Mouse (Mus musculus): Measurements from ENCODE around the gene Ntrk2. TPM values are rescaled to one million over a fixed set of nuclear protein-coding genes. Genes with fewer than 3 reads are reported as not detected.

Ntrk2 gene
- polyA plus RNA-seq, 1 experiment from 2014 or later, result 39.8 TPM

DNA sequence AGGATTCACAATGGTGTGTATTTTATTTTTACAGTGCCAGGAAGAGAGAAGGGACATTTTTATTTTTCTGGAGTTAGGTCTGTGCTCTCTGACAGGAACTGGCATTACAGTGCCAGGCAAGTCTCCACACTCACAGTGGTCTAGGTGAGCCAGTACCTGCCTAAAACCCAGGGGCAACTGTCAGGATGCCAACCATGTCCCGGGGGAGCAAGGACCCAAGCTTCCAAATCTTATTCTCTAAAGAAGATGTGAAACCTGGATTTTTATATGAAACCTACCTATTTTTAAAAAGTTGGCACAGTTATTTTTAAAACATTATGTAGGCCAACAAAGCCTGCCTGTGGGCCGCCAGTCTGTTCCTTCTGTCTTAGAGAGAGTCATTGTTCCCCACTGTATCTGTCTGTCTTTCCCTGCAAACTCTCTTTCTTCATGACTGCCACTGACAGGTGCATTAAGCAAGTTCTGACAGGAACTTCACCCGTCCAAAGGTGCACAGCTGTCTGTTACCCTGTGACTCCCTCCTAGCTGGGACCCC is 128.3 kb downstream of the Ntrk2 start:
- no peaks in the 10 kb centered on the region for H3K36me3 ChIP-seq
- H3K9me3 ChIP-seq, result no peaks in the 10 kb centered on the region
- H3K4me3 ChIP-seq, result no peak overlapping the region
- 86% methylated on average over 3 of the region's 3 CpGs for WGBS
- H3K4me1 ChIP-seq (replicated peaks), result peaks cover 32% of the 10 kb centered on the region
- DNase-seq (ENCODE audit: low spot score), result no peak
- peaks cover 9% of the 10 kb centered on the region; the same call in 1 of the 2 replicates for H3K27me3 ChIP-seq (ENCODE audit: insufficient read depth, poor library complexity, severe bottlenecking)
- H3K27ac ChIP-seq, result no peak overlapping the region

- H3K27me3 ChIP-seq (ENCODE audit: insufficient read depth, poor library complexity, severe bottlenecking), result peaks cover 9% of the 10 kb centered on the region; the same call in 1 of the 2 replicates
- no peak overlapping the region for H3K4me3 ChIP-seq
- peaks cover 36% of the 10 kb centered on the region for H3K4me1 ChIP-seq (replicated peaks)
- H3K27ac ChIP-seq, result no peak overlapping the region
- no peaks in the 10 kb centered on the region for H3K36me3 ChIP-seq
- DNase-seq (ENCODE audit: low spot score), result no peak
- WGBS, result 10% methylated on average over 8 of the region's 8 CpGs
- H3K9me3 ChIP-seq, result no peaks in the 10 kb centered on the region
These were observed 129.7 kb downstream of the Ntrk2 start for GRCm38 (mm10) chr13:58935956-58936495.

DNA sequence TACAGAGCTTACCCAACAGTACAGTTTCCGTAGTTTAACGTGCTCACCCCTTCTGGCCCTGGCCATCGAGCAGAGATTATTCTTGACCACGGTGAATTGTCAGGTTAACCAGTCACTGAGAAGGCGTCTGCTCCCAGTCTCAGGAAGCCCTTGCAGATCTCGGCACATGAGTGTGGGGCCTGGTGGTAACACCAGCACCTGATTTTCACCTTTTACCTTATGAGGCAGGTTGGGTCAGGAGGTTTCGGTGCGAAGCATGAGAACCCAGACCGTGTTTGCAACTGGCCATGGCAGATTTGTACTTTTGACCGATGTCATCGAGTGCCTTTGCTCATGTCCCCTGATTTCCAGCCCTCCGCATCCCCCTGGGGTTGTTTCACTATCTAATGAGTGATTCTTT is 131.5 kb downstream of the Ntrk2 start:
- WGBS, result 95% methylated on average over 12 of the region's 12 CpGs
- no peaks in the 10 kb centered on the region for H3K9me3 ChIP-seq

GRCm38 (mm10) chr13:58938464-58938863 is 132.1 kb downstream of the Ntrk2 start:
- DNase-seq (ENCODE audit: low spot score), result no peak
- H3K27me3 ChIP-seq (ENCODE audit: insufficient read depth, poor library complexity, severe bottlenecking), result peaks cover 9% of the 10 kb centered on the region; the same call in 1 of the 2 replicates
- no peaks in the 10 kb centered on the region for H3K36me3 ChIP-seq
- H3K9me3 ChIP-seq, result no peaks in the 10 kb centered on the region
- H3K4me3 ChIP-seq, result no peak overlapping the region
- no peak overlapping the region for H3K27ac ChIP-seq
- peaks cover 28% of the 10 kb centered on the region for H3K4me1 ChIP-seq (replicated peaks)
- WGBS, result 88% methylated on average over 4 of the region's 4 CpGs

More for the DNA sequence above, 131.5 kb downstream of the Ntrk2 start:
- Histone ChIP-seq H3K27ac (no peak overlapping the region), H3K4me3 (no peak overlapping the region), H3K4me1 (replicated peaks) (peaks cover 34% of the 10 kb centered on the region), H3K36me3 (no peaks in the 10 kb centered on the region), H3K27me3 (ENCODE audit: insufficient read depth, poor library complexity, severe bottlenecking) (peaks cover 9% of the 10 kb centered on the region; the same call in 1 of the 2 replicates)
- DNase-seq (ENCODE audit: low spot score), result no peak

DNA sequence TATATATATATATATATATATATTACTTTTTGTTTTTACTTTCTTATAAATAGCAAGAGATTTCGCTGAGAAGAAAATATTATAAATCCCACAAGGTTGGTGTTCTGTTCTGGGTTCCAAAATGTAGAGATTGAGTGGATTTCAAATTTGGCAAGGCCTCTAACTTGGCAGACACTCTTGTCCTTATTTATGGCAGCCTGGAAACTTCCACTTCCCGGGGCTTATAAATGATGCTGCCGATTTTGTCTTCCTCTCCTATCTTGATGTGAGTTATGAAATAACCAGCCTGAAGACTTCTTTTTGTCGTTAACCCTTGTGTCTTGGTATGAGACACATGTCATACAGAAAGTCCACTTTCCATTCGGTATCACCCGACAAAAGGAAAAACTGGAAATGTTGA is 133.8 kb downstream of the Ntrk2 start:
- Histone ChIP-seq H3K9me3 (no peaks in the 10 kb centered on the region), H3K27me3 (ENCODE audit: insufficient read depth, poor library complexity, severe bottlenecking) (0 out of 2 replicates have a peak, but pooled peaks cover 9% of the 10 kb centered on the region), H3K4me1 (replicated peaks) (peaks cover 17% of the 10 kb centered on the region), H3K4me3 (no peak overlapping the region), H3K36me3 (no peaks in the 10 kb centered on the region), H3K27ac (no peak overlapping the region)
- DNase-seq (ENCODE audit: low spot score), result no peak
- WGBS, result 90% methylated on average over 6 of the region's 6 CpGs

DNA sequence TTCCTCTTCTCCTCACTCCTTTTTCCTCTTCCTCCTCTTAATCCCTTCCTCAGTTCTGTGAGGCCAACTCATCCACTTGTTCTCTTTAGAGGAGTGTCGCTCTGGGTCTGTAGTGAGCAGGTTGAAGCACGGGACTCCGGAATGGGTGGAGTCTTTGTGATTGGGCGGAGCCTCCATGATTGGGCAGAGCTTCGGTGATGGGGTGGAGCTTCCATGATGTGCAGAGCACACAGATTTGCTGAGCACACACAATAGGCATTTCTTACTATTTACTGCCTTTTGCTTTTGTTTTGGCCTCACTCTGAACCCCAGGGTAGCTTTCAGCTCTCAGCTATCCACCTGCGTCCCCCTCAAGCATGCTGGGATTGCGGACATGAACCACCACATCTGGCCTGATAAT is 134.4 kb downstream of the Ntrk2 start:
- Histone ChIP-seq H3K4me3 (no peak overlapping the region), H3K27me3 (ENCODE audit: insufficient read depth, poor library complexity, severe bottlenecking) (0 out of 2 replicates have a peak, but pooled peaks cover 3% of the 10 kb centered on the region), H3K27ac (no peak overlapping the region), H3K36me3 (no peaks in the 10 kb centered on the region), H3K9me3 (no peaks in the 10 kb centered on the region), H3K4me1 (replicated peaks) (peaks cover 11% of the 10 kb centered on the region)
- 47% methylated on average over 7 of the region's 7 CpGs for WGBS
- no peak for DNase-seq (ENCODE audit: low spot score)

- no peaks in the 10 kb centered on the region for H3K36me3 ChIP-seq
- no peak overlapping the region for H3K4me3 ChIP-seq
- H3K9me3 ChIP-seq, result no peaks in the 10 kb centered on the region
- peaks cover 13% of the 10 kb centered on the region; the same call in 1 of the 2 replicates for H3K4me1 ChIP-seq (replicated peaks)
- 85% methylated on average over 6 of the region's 6 CpGs for WGBS
- DNase-seq (ENCODE audit: low spot score), result no peak
- no peak overlapping the region for H3K27ac ChIP-seq
- no peaks in the 10 kb centered on the region for H3K27me3 ChIP-seq (ENCODE audit: insufficient read depth, poor library complexity, severe bottlenecking)
These were observed 139.4 kb downstream of the Ntrk2 start for GRCm38 (mm10) chr13:58945781-58946180.

- Histone ChIP-seq H3K4me3 (no peak overlapping the region), H3K36me3 (no peaks in the 10 kb centered on the region), H3K27me3 (ENCODE audit: insufficient read depth, poor library complexity, severe bottlenecking) (no peaks in the 10 kb centered on the region), H3K27ac (no peak overlapping the region), H3K4me1 (replicated peaks) (peaks cover 10% of the 10 kb centered on the region; the same call in 1 of the 2 replicates), H3K9me3 (no peaks in the 10 kb centered on the region)
- DNase-seq (ENCODE audit: low spot score), result no peak
- 90% methylated on average over 6 of the region's 6 CpGs for WGBS
These were observed 140.2 kb downstream of the Ntrk2 start for GRCm38 (mm10) chr13:58946589-58946988.

- no peaks in the 10 kb centered on the region for H3K9me3 ChIP-seq
- DNase-seq (ENCODE audit: low spot score), result no peak
- 39% methylated on average over 9 of the region's 9 CpGs for whole genome bisulfite sequencing
- H3K4me1 ChIP-seq (replicated peaks), result peaks cover 10% of the 10 kb centered on the region; the same call in 1 of the 2 replicates
- H3K4me3 ChIP-seq, result no peak overlapping the region
- no peaks in the 10 kb centered on the region for H3K36me3 ChIP-seq
- no peak overlapping the region for H3K27ac ChIP-seq
- H3K27me3 ChIP-seq (ENCODE audit: insufficient read depth, poor library complexity, severe bottlenecking), result no peaks in the 10 kb centered on the region
These were observed 140.7 kb downstream of the Ntrk2 start for GRCm38 (mm10) chr13:58947056-58947455.

DNA sequence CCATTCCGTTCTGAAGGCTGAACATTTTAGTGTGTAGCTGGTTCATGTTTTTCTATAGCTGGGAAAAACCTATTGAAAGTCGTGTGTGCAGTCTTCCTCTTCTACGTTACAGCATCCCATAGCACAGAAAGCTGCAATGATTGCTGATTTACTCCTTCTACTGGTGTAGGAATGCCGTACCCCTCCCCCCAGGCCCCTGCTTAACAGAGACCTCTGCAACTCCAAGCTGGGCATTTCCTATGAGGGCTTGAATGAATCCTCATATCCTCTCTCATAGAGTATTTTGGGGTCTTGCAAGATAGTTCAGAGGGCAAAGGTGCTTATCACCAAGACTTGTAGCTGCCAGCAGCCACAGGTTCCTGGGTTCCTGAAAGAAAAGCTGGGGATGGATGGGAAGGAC is 148.0 kb downstream of the Ntrk2 start:
- H3K36me3 ChIP-seq, result no peaks in the 10 kb centered on the region
- DNase-seq (ENCODE audit: low spot score), result no peak
- no peaks in the 10 kb centered on the region for H3K27me3 ChIP-seq (ENCODE audit: insufficient read depth, poor library complexity, severe bottlenecking)
- WGBS, result 20% methylated on average over 4 of the region's 4 CpGs
- H3K4me1 ChIP-seq (replicated peaks), result peaks cover 25% of the 10 kb centered on the region
- no peak overlapping the region for H3K4me3 ChIP-seq
- H3K27ac ChIP-seq, result no peak overlapping the region
- no peaks in the 10 kb centered on the region for H3K9me3 ChIP-seq

- Histone ChIP-seq H3K36me3 (no peaks in the 10 kb centered on the region), H3K4me3 (no peak overlapping the region), H3K4me1 (replicated peaks) (peaks cover 25% of the 10 kb centered on the region), H3K27ac (no peak overlapping the region), H3K27me3 (ENCODE audit: insufficient read depth, poor library complexity, severe bottlenecking) (no peaks in the 10 kb centered on the region), H3K9me3 (no peaks in the 10 kb centered on the region)
- DNase-seq (ENCODE audit: low spot score), result no peak
- WGBS, result 7% methylated on average over 6 of the region's 6 CpGs
These were observed 148.4 kb downstream of the Ntrk2 start for GRCm38 (mm10) chr13:58954764-58955163.

DNA sequence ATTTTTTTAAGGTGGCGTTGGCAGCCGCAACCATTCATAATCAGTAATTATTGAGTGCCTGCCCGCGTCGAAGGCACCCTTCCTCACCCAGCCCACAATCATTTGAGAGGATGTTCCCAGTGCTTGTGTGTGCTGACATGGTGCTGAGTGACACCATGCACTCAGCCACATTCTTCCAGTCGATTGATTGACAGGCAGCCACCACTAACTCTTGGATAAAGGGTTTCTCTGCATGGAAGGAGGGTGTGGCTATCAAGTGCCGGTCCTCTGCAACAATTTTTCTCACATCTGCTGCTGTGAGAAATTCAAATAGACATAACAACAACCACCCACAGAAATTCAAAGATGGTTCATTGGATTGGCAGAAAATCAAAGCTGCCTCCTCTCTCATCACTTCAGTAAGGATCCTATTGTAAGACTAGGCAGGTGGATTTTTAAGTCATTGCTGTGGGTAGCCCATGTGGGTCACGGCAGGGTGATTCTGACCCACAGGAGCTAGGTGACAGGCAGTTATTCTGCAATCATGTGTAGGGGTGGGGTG is 148.9 kb downstream of the Ntrk2 start:
- Histone ChIP-seq H3K36me3 (no peaks in the 10 kb centered on the region), H3K27ac (no peak overlapping the region), H3K9me3 (no peaks in the 10 kb centered on the region), H3K27me3 (ENCODE audit: insufficient read depth, poor library complexity, severe bottlenecking) (no peaks in the 10 kb centered on the region), H3K4me1 (replicated peaks) (peaks cover 25% of the 10 kb centered on the region), H3K4me3 (no peak overlapping the region)
- DNase-seq (ENCODE audit: low spot score), result no peak
- 37% methylated on average over 8 of the region's 8 CpGs for WGBS

- no peak overlapping the region for H3K27ac ChIP-seq
- no peak overlapping the region for H3K4me3 ChIP-seq
- 68% methylated on average over 11 of the region's 11 CpGs for WGBS
- H3K4me1 ChIP-seq (replicated peaks), result peaks cover 25% of the 10 kb centered on the region
- no peak for DNase-seq (ENCODE audit: low spot score)
- no peaks in the 10 kb centered on the region for H3K9me3 ChIP-seq
- H3K27me3 ChIP-seq (ENCODE audit: insufficient read depth, poor library complexity, severe bottlenecking), result no peaks in the 10 kb centered on the region
- no peaks in the 10 kb centered on the region for H3K36me3 ChIP-seq
These were observed 152.0 kb downstream of the Ntrk2 start for GRCm38 (mm10) chr13:58958171-58958904.

Measured in hindbrain, embryonic 10.5 days (tissue).